Mouse (Mus musculus): ENCODE data around the gene Sec16a.

- no peak for TF ChIP-seq CTCF (IDR thresholded peaks at IDR 0.05; ENCODE audit: borderline replicate concordance, extremely low read depth, insufficient read depth, insufficient read length)
- TF ChIP-seq POLR2A (IDR thresholded peaks at IDR 0.05; ENCODE audit: borderline replicate concordance, extremely low read depth, insufficient read depth, insufficient read length, poor library complexity, severe bottlenecking) = no peak
These were observed 36.9 kb upstream of the Sec16a start for GRCm38 (mm10) chr2:26481724-26482495.

Data from brain, embryonic 14.5 days (tissue).